Mouse (Mus musculus) neutrophil, adult 5-6 weeks (primary cell): ENCODE data around the gene Nmnat2. TPM values are rescaled to one million over a fixed set of nuclear protein-coding genes. Genes with fewer than 3 reads are reported as not detected.
A peak's percentile ranks its signal among the peaks of the same experiment; 100 is the strongest.

Source experiments
- ATAC-seq: fragments of 151-379, 151-347 bp; 2 replicates; pipeline ENCODE4 v1.8.0; 2017; ENCODE audit warnings: mild to moderate bottlenecking, moderate TSS enrichment; ENCODE audit not compliant: insufficient number of reproducible peaks, poor library complexity, low FRiP score, severe bottlenecking; ENCODE audit errors: extremely low read depth
- total RNA-seq: library from RNA; stranded (forward); fragments of 200-1000 nt; gene quantifications from 2 replicates; pipeline ENCODE4 v1.2.3, GENCODE M21; 2017

The Nmnat2 gene
- total RNA-seq, 1 experiment from 2014 or later: 0.12 TPM

- ATAC-seq: no peak
Measured at GRCm38 (mm10) chr1:153102296-153103185, 147.7 kb downstream of the Nmnat2 start.

DNA sequence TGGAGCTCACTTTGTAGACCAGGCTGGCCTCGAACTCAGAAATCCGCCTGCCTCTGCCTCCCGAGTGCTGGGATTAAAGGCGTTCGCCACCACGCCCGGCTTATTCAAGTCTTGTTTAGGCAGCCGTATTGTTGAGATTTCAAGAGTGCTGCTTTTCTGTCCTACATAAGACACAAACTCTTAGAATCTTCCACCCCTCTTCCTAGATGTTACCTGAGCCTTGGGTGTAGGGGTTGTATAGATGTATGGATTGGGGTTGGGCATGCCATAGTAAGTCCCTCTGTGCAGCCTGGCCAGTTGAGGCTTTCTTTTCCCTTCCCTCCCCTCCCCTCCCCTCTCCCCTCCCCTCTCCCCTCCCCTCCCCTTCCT, 148.4 kb downstream of the Nmnat2 start:
- no peak for ATAC-seq

- no peak for ATAC-seq
Measured at GRCm38 (mm10) chr1:153104804-153105203, 150.0 kb downstream of the Nmnat2 start.

GRCm38 (mm10) chr1:153107866-153108265, 153.1 kb downstream of the Nmnat2 start:
- no peak for ATAC-seq

- ATAC-seq: no peak
Measured at GRCm38 (mm10) chr1:153109346-153109745, 154.6 kb downstream of the Nmnat2 start.

DNA sequence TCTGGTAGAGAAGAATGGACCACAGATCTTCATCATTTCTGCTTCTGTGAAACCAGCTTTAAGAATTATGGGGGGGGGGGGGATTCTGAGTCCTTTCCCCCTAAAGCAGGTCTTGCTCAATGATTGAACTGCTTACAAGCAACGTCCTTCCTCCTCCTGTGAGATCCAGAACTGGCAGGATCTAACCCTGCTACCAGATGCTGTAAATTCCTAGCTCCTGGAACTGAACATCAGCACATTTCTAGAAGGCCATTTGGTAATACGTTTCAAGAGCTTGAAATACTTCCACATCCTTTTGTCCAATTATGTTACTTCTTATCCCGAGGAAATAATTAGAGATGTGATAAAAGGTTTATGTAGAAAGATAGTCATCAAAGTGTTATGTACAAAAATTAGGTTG, 155.0 kb downstream of the Nmnat2 start:
- ATAC-seq: no peak

DNA sequence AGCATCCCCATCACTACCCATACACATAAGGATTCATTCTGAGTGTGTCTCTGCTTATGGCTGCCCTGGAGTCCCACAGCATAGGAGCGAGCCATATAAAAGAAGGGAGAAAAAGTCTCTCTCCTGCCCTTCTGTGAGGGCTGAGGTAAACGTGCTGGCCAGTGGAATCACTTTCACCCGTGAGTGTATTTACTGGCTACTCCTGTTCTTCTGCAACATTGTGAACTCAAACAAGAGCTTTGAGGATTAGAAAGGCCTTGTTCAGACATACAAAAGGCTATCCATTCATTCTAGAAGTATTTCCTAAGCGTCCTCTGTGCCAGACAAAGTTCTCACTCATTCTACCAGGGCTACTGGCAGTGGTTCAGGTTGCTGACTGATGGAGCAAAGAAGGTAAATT, 156.8 kb downstream of the Nmnat2 start:
- ATAC-seq: no peak

DNA sequence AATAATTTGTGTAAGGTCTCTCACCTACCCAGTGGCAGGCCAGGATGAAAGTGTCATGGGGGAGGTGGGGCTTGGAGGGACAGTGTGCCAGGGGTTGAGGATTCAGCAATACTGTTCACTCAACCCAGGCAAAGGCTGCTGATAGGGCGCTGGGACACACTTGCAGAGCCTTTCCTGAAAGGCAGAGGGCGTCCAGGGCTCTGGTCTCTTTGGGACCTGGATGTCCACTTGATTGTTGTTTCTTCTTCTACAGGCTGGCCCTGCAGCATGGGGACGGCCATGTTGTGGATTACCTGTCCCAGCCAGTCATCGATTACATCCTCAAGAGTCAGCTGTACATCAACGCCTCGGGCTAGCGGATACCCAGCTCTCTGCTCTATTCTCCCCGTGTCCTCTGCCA, 160.5 kb downstream of the Nmnat2 start:
- ATAC-seq: 0 out of 2 replicates have a peak, but pooled peaks have one; percentile 9

- ATAC-seq: no peak
Measured at GRCm38 (mm10) chr1:153120544-153120943, 165.8 kb downstream of the Nmnat2 start.

DNA sequence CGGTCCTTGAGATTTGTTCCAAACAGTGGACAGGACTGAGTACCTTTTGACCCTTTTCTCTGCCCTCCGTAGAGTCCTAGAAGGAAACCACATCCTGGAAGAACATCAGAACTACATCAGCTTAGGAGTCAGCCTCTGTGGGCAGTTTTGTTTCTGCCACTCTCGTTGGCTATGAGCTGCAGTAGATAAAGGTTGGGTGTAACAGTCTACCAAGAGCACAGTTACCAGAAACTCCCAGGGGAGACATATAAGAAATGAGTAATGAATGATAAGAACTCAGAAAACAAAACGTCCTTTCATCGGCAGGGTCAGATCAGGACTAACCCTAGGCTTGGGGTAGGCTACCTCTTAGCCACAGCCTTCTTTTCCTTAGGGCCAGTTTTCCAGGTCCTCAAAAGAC, 166.5 kb downstream of the Nmnat2 start:
- no peak for ATAC-seq

- ATAC-seq: no peak
Measured at GRCm38 (mm10) chr1:153122764-153123163, 168.0 kb downstream of the Nmnat2 start.

DNA sequence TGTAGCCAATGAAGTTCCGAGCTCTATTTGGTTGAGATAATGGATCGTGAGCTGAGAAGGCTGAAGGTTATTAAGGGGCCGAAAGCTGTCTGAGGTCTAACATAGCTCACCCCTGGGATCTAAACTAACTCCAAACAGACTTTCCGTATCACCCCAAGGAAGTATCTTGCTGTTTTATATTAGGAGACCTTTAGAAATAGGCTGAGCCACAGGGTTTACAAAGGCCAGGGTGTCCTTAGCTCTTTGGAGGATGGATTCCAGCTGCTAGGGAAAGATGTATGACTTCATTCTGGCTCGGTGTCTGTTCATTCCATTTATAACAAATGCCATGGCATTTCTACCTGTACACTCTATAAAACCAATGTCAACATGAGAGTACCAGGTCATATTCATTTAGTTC, 169.7 kb downstream of the Nmnat2 start:
- no peak for ATAC-seq

- no peak for ATAC-seq
Measured at GRCm38 (mm10) chr1:153125287-153126275, 170.8 kb downstream of the Nmnat2 start.

GRCm38 (mm10) chr1:153126491-153127381, 171.9 kb downstream of the Nmnat2 start:
- no peak for ATAC-seq

GRCm38 (mm10) chr1:153127622-153128021, 172.8 kb downstream of the Nmnat2 start:
- ATAC-seq: no peak

- no peak for ATAC-seq
Measured at GRCm38 (mm10) chr1:153128780-153129179, 174.0 kb downstream of the Nmnat2 start.

- no peak for ATAC-seq
Measured at GRCm38 (mm10) chr1:153129992-153130713, 175.4 kb downstream of the Nmnat2 start.
